Mouse (Mus musculus) forebrain, embryonic 11.5 days (tissue): ENCODE data around the gene Mob3b. TPM values are rescaled to one million over a fixed set of nuclear protein-coding genes. Genes with fewer than 3 reads are reported as not detected.

ENCODE experiments used
- ATAC-seq: fragments of 200-750 bp; cut with Nextera tagmentation; replicated peaks from 2 replicates; pipeline ENCODE4 v1.8.0; 2017; ENCODE audit warnings: moderate TSS enrichment; ENCODE audit not compliant: low FRiP score
- DNase-seq: peaks from one replicate; pipeline ENCODE4 v3.0.0-alpha.2; 2017; ENCODE audit warnings: low spot score
- H3K27ac ChIP-seq: fragments of 300-500 bp; sonication (generic); 2 replicates; pipeline ENCODE4 v1.5.1; 2014; ENCODE audit warnings: low read depth, low read length
- H3K27me3 ChIP-seq: fragments of 300-500 bp; sonication (generic); 2 replicates; pipeline ENCODE4 v1.6.1; 2014; ENCODE audit warnings: mild to moderate bottlenecking, low read length, mixed read lengths; ENCODE audit not compliant: control insufficient read depth, insufficient read depth
- H3K36me3 ChIP-seq: fragments of 300-500 bp; sonication (generic); 2 replicates; pipeline ENCODE4 v1.6.1; 2014; ENCODE audit warnings: mild to moderate bottlenecking, low read length, moderate library complexity, mixed read lengths; ENCODE audit not compliant: control insufficient read depth, insufficient read depth
- H3K4me1 ChIP-seq: fragments of 300-500 bp; sonication (generic); replicated peaks from 2 replicates; pipeline ENCODE4 v1.6.1; 2014; ENCODE audit warnings: low read length, mixed read lengths; ENCODE audit not compliant: control insufficient read depth, insufficient read depth
- H3K4me2 ChIP-seq: fragments of 300-500 bp; sonication (generic); 2 replicates; pipeline ENCODE4 v1.6.1; 2014; ENCODE audit warnings: low read depth, mild to moderate bottlenecking, low read length, moderate library complexity, mixed read lengths; ENCODE audit not compliant: severe bottlenecking
- H3K4me3 ChIP-seq: fragments of 300-500 bp; sonication (generic); 2 replicates; pipeline ENCODE4 v1.5.1; 2014; ENCODE audit warnings: low read depth, low read length
- H3K9ac ChIP-seq: fragments of 300-500 bp; sonication (generic); 2 replicates; pipeline ENCODE4 v1.6.1; 2014; ENCODE audit warnings: low read length
- H3K9me3 ChIP-seq: fragments of 300-500 bp; sonication (generic); 2 replicates; pipeline ENCODE4 v1.6.1; 2016; ENCODE audit warnings: low read length, mixed read lengths; ENCODE audit not compliant: control insufficient read depth
- WGBS: fragments of 180-500 bp; shearing (Covaris S2); extraction: QIAGEN DNeasy Blood & Tissue Kit; methylation state at CpG from one replicate; pipeline ENCODE4 v1.1.7; 2014; 5-methylcytosine and 5-hydroxymethylcytosine counted together
- polyA plus RNA-seq: library from polyadenylated mRNA; unstranded; fragments of >200 nt; fragmentation: Nextera tagmentation; extraction: Ambion mirVana; gene quantifications from 2 replicates; pipeline ENCODE4 v1.2.1, GENCODE M21; 2014

Gene Mob3b
- polyA plus RNA-seq, 1 experiment from 2014 or later = 18.9 TPM

DNA sequence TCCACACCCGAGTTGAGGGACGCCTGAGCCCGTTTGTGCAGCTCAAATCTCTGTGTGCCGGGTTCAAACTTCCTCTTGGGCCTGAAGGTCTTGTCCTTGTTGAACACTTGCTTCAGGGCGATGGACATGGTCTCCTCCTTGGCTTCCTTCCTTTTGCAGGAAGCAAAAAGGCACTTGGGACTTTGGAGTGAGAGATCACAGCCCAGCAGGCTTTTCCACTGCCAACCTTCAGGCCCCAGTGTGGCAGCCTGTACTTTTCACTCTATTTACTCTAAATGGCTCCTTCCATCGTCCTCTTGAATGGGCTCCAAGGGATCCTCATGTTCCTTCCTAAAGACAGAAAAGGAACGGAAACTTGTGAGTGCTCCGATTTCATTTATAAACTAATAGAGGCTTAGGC, 73.2 kb downstream of the Mob3b start:
- Histone ChIP-seq H3K4me2 (no peak overlapping the region), H3K36me3 (no peaks in the 10 kb centered on the region), H3K4me3 (no peak overlapping the region), H3K9me3 (no peaks in the 10 kb centered on the region), H3K9ac (no peak overlapping the region), H3K27ac (no peak overlapping the region), H3K27me3 (no peaks in the 10 kb centered on the region), H3K4me1 (no peaks in the 10 kb centered on the region)
- WGBS = 94% methylated on average over 8 of the region's 8 CpGs
- no peak for DNase-seq
- no peak for ATAC-seq

DNA sequence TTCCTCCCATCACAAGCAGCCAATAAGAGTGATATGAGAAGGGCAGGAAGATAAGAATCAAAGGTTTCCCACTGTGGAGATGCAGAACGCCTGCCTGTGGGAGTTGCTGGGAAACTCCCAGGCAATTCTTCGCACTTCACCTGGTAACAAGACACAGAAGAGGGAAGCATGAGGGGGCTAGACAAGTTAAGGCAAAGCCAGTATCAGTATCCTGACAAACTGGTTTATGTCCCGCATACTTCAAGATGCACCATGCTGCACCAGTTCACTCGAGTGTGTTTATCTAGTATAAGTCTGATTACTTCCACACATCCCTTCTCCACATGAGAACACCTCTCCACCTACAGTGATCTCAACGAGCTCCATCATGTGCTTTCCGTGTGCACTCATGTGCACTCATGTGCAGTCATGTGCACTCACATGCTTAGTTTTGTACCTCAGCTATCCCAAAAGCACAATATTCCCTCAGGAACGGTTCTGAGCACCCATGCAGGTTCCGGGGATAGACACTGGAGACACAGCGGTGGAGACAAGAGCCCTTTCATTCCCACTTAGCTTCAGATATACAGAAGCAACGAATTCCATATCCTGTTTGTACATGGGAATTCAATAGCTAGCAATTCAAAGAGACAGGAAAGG, 74.7 kb downstream of the Mob3b start:
- H3K27me3 ChIP-seq = no peaks in the 10 kb centered on the region
- 83% methylated on average over 10 of the region's 10 CpGs for WGBS

DNA sequence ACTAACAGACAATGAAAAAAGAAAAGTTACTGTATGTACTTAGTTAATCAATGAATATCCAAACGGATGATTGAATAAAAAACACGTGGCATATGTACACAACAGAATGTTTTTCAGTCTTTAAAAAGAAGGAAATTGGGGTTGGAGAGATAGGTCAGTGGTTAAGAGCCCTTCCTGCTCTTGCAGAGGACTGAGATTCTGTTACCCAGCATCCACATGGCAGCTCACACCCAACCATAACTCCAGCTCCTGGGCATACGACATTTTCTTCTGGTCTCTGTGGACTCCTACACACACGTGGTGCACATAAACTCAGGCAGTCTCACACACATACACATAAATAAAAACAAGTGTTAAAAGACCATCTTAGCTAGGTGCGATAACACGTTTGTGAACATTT, 77.0 kb downstream of the Mob3b start:
- Histone ChIP-seq H3K4me3 (no peak overlapping the region), H3K4me2 (no peak overlapping the region), H3K9me3 (no peaks in the 10 kb centered on the region), H3K36me3 (no peaks in the 10 kb centered on the region), H3K27me3 (no peaks in the 10 kb centered on the region), H3K9ac (no peak overlapping the region), H3K27ac (no peak overlapping the region), H3K4me1 (no peaks in the 10 kb centered on the region)
- ATAC-seq (no peak), DNase-seq (no peak)
- WGBS = 93% methylated on average over 6 of the region's 6 CpGs

More for the DNA sequence above, 74.7 kb downstream of the Mob3b start:
- H3K36me3 ChIP-seq = no peaks in the 10 kb centered on the region
- H3K4me1 ChIP-seq = no peaks in the 10 kb centered on the region
- no peak overlapping the region for H3K4me2 ChIP-seq
- DNase-seq (no peak), ATAC-seq (no peak)
- no peaks in the 10 kb centered on the region for H3K9me3 ChIP-seq
- no peak overlapping the region for H3K27ac ChIP-seq
- H3K9ac ChIP-seq = no peak overlapping the region
- no peak overlapping the region for H3K4me3 ChIP-seq

DNA sequence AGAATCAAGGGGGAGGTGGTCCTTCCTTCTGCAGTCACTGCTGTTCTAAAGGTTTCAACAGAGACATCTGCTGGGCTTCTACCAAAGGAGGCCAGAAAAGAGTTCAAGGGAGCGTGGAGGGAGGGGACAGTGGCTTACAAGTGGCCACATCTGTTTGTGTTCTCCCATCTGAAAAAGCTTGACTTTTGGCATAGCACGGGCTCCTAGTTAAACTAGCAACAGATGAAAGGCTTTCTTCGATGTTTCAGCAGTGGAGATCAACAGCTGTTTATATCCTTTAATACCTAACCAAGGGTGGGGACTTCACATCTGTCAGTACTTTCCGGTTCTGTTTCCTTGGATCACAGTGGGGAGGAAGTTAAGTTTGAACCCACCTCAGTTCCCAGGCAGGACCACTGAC, 88.5 kb downstream of the Mob3b start:
- Histone ChIP-seq H3K27ac (no peak overlapping the region), H3K4me3 (no peak overlapping the region), H3K4me2 (no peak overlapping the region), H3K27me3 (no peaks in the 10 kb centered on the region), H3K9me3 (no peaks in the 10 kb centered on the region), H3K36me3 (no peaks in the 10 kb centered on the region), H3K4me1 (peaks cover 4% of the 10 kb centered on the region; the same call in 1 of the 2 replicates), H3K9ac (no peak overlapping the region)
- DNase-seq (no peak), ATAC-seq (no peak)
- 77% methylated on average over 4 of the region's 4 CpGs for WGBS

DNA sequence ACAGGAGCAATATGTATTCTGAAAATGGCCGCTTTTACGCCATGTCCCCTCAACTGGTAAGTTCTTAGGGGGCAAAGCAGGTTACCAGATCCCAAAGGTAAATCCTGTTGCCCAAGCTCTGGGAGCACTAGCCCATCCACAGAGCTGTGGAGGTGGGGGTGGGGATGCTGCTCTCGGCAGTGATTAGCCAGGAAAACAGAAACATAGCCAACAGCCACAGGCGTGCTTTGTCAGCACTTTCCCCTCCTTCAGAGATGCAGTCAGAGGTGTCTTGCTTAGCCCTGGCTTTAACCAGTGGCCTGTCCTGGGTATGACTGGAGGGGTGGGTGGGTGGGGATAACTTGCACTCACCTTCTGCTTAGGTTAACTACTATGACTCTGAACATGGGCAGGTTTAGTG, 91.1 kb downstream of the Mob3b start:
- H3K9ac ChIP-seq = no peak overlapping the region
- H3K27ac ChIP-seq = no peak overlapping the region
- DNase-seq (no peak), ATAC-seq (no peak)
- H3K4me3 ChIP-seq = no peak overlapping the region
- H3K36me3 ChIP-seq = no peaks in the 10 kb centered on the region
- H3K4me2 ChIP-seq = no peak overlapping the region
- 73% methylated on average over 4 of the region's 4 CpGs for WGBS
- H3K4me1 ChIP-seq = peaks cover 4% of the 10 kb centered on the region; the same call in 1 of the 2 replicates
- H3K27me3 ChIP-seq = no peaks in the 10 kb centered on the region
- no peaks in the 10 kb centered on the region for H3K9me3 ChIP-seq

DNA sequence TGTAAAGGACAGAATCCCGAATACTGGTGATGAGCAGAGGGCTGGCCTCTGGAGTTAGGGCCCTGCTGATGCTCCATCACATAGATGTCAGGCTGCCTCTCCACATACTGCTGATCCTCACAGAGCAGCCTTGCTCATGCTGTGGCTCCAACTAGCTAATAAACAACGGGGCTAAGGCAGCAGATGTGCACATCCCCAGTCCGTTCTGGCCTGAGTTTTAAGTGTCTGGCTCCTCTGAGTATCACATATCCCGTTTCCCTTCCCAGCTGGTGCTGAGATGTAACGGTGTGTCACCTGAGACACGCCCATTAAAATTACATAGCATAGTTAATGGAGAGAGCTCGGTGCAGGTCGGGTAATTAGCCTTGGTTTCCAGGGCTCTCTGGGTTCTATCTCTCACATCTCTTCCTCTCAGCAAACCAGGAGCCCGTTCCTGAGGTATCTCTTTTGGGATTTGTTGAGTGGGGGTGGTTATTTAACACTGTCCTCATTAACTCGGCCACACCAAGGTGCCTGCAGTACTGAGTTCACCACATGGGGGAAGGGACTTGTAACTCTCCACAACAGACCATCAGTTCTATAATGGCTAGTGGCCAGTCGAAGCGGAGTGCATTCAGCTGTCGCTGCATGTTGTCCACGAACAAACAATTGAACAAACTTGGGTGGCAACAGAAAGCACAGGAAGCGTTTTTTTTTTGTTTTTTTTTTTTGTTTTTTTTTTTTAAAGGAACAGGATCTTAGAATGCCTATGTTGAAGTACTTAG, 92.0 kb downstream of the Mob3b start:
- H3K27ac ChIP-seq = no peak overlapping the region
- H3K27me3 ChIP-seq = no peaks in the 10 kb centered on the region
- H3K4me2 ChIP-seq = no peak overlapping the region

DNA sequence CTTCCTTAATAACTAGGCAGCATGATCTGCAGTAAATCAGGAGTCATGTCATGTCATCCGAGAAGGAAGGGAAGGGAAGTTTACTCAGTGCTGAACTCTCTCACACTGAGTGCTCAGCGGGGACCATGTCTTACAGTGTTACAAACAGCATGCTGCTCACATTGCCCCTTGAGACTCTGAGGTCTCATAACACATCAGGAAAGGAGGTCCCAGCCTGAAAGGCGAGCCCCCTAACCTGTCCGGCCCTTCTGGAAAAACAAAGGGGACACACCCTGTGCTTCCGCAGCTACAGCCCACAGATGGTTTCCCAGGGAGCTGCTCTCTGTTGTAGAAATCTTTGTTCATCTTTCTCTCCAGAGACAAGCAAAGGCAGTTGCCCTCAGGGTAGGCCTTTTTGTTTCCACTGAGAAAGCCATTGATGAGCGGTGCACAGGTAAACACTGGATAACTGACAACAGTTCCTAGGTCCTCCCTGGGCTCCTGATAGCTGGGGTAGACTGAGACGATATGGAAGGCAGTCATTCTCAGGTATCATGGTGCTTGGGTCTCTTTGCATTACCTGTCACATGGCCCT, 94.1 kb downstream of the Mob3b start:
- Histone ChIP-seq H3K27me3 (no peaks in the 10 kb centered on the region), H3K4me2 (no peak overlapping the region), H3K36me3 (no peaks in the 10 kb centered on the region), H3K27ac (no peak overlapping the region), H3K4me1 (peaks cover 4% of the 10 kb centered on the region; the same call in 1 of the 2 replicates), H3K9me3 (no peaks in the 10 kb centered on the region), H3K4me3 (no peak overlapping the region), H3K9ac (no peak overlapping the region)
- DNase-seq (no peak), ATAC-seq (no peak)
- 71% methylated on average over 7 of the region's 7 CpGs for WGBS

More for the DNA sequence above, 92.0 kb downstream of the Mob3b start:
- Histone ChIP-seq H3K9ac (no peak overlapping the region), H3K36me3 (no peaks in the 10 kb centered on the region), H3K4me3 (no peak overlapping the region), H3K9me3 (no peaks in the 10 kb centered on the region), H3K4me1 (peaks cover 4% of the 10 kb centered on the region; the same call in 1 of the 2 replicates)
- no peak for DNase-seq
- ATAC-seq = peak; percentile 67; the same call in 1 of the 2 replicates
- 47% methylated on average over 15 of the region's 15 CpGs for WGBS

DNA sequence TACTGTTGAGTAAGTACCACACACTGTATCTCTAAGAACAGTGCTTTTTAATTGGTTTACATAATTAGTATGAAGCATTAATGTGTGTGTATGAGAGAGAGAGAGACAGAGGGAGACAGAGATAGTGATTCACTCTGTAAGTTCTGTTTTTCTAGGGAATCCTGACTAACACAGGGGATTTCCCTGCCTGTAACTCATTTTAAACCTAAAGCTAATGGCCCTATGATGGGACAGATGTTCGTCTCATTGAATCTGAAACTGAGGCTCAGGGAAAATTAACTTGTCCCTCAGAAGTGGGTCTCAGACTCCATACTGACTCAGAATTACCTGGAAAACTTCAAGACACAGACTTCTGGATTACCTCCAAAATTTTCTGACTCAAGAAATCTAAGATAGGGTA, 96.3 kb downstream of the Mob3b start:
- Histone ChIP-seq H3K9ac (no peak overlapping the region), H3K36me3 (no peaks in the 10 kb centered on the region), H3K9me3 (no peaks in the 10 kb centered on the region), H3K27ac (no peak overlapping the region), H3K27me3 (no peaks in the 10 kb centered on the region), H3K4me1 (peaks cover 4% of the 10 kb centered on the region; the same call in 1 of the 2 replicates), H3K4me2 (no peak overlapping the region), H3K4me3 (no peak overlapping the region)
- DNase-seq (no peak), ATAC-seq (no peak)
- WGBS = 88% methylated on average over 1 of the region's 1 CpGs
